Mouse (Mus musculus) spleen, adult 2 months (tissue): ENCODE results near the gene Dbndd2. TPM values are rescaled to one million over a fixed set of nuclear protein-coding genes. Genes with fewer than 3 reads are reported as not detected.

Source experiments
- DNase-seq, 2 experiments: peaks; one replicate each; pipeline versions ENCODE4 v3.0.0 to v3.0.0-alpha.2; 2012 to 2021; ENCODE audit warnings: low spot score in 2 of 2, low read depth in 1 of 2
- H3K27ac ChIP-seq: fragments of 200-500 bp; 2 replicates; pipeline ENCODE4 v1.5.1; 2012; ENCODE audit warnings: low read length, inconsistent platforms; ENCODE audit not compliant: insufficient read depth
- H3K27me3 ChIP-seq: fragments of 200-500 bp; 2 replicates; pipeline ENCODE4 v1.6.1; 2012; ENCODE audit warnings: mild to moderate bottlenecking, moderate library complexity, low read length, inconsistent platforms; ENCODE audit not compliant: control insufficient read depth, insufficient read depth
- H3K36me3 ChIP-seq: fragments of 200-500 bp; 2 replicates; pipeline ENCODE4 v1.6.1; 2012; ENCODE audit warnings: mild to moderate bottlenecking, low read length, inconsistent platforms; ENCODE audit not compliant: control insufficient read depth, insufficient read depth
- H3K4me1 ChIP-seq: fragments of 200-500 bp; 2 replicates; pipeline ENCODE4 v1.6.1; 2011; ENCODE audit warnings: inconsistent platforms; ENCODE audit not compliant: control insufficient read depth, insufficient read depth, insufficient read length
- H3K4me3 ChIP-seq: fragments of 200-500 bp; 2 replicates; pipeline ENCODE4 v1.5.1; 2011; ENCODE audit warnings: mild to moderate bottlenecking, inconsistent platforms; ENCODE audit not compliant: insufficient read depth, insufficient read length; ENCODE audit errors: extremely low read depth
- CTCF ChIP-seq: fragments of 200-500 bp; IDR thresholded peaks from 2 replicates; pipeline ENCODE4 v1.5.1; 2011; ENCODE audit warnings: mild to moderate bottlenecking, inconsistent platforms; ENCODE audit not compliant: insufficient read depth, insufficient read length, insufficient replicate concordance; ENCODE audit errors: extremely low read depth
- POLR2A ChIP-seq: fragments of 200-500 bp; IDR thresholded peaks from 2 replicates; pipeline ENCODE4 v1.6.1; 2011; ENCODE audit warnings: low read depth, low read length, inconsistent platforms
- WGBS: fragments of 180-500 bp; shearing (Covaris S2); methylation state at CpG from one replicate; pipeline ENCODE4 v1.1.7; 2018; 5-methylcytosine and 5-hydroxymethylcytosine counted together
- polyA plus RNA-seq: library from polyadenylated mRNA; depleted of rRNA; stranded (reverse); fragments of >200 nt; gene quantifications from 2 replicates; pipeline ENCODE4 v1.2.3, GENCODE M21; 2012

The Dbndd2 gene
- polyA plus RNA-seq, 1 experiment: 15.6 TPM

DNA sequence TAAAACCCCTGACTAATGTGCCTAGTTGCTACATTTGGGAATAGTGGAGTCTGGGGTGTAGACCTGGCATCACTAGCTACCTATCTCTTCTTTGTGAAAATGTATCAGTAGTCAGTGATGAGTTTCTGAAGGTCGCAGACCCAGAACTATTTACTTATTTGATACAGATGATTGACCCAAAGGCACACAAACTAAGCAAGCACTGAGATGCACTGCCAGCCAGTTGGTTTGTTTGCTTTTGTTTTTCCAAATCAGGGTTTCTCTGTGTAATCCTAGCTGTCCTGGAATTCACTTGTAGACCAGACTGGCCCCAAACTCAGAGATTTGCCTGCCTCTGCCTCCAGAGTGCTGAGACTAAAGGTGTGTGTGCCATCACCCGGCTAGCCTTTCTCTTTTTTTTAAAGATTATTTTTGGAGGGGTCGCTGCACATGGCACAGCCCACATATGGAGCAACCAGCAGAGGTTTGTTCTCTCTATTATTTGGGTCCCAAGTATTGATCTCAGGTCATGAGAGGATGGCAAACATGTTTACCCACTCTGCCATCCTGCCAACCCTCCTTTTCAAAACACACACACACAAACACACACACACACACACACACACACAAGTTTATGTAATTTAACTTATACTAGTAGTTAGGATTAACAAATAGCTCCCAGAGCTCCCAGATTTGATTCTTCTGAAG, 40.4 kb upstream of the Dbndd2 start:
- no peak for DNase-seq
- H3K27me3 ChIP-seq: no peaks in the 10 kb centered on the region
- TF ChIP-seq POLR2A (no peak), CTCF (no peak)
- H3K36me3 ChIP-seq: no peaks in the 10 kb centered on the region
- no peak overlapping the region for H3K4me3 ChIP-seq
- H3K4me1 ChIP-seq: peaks cover 5% of the 10 kb centered on the region; the same call in 1 of the 2 replicates
- no peak overlapping the region for H3K27ac ChIP-seq
- 88% methylated on average over 3 of the region's 3 CpGs for WGBS

- H3K27ac ChIP-seq: no peak overlapping the region
- H3K4me1 ChIP-seq: peaks cover 5% of the 10 kb centered on the region; the same call in 1 of the 2 replicates
- no peak for DNase-seq
- H3K36me3 ChIP-seq: no peaks in the 10 kb centered on the region
- no peak overlapping the region for H3K4me3 ChIP-seq
- no peaks in the 10 kb centered on the region for H3K27me3 ChIP-seq
- TF ChIP-seq POLR2A: no peak
- no peak for TF ChIP-seq CTCF
- WGBS: 82% methylated on average over 3 of the region's 3 CpGs
Observed at GRCm38 (mm10) chr2:164446086-164446469, 39.8 kb upstream of the Dbndd2 start.

DNA sequence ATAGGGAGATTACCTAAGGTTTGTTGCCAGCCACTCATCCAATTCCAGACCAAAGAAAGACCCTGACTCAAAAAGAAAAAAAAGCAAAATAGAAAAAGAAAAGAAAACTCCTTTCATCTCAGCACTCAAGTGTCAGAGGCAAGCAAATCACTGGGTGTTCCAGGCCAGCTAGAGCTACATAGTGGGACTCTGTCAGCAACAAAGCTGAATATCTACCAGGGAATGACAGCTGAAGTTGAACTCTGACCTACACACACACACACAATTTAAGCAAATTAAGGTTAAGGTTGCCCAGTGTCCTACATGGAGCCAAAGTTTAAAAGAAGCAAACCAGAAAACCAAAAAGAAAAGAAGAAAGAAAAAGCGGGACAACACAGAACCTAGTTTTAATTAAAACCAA, 37.8 kb upstream of the Dbndd2 start:
- 78% methylated on average over 1 of the region's 1 CpGs for WGBS
- no peak for DNase-seq
- TF ChIP-seq CTCF (no peak), POLR2A (no peak)
- peaks cover 5% of the 10 kb centered on the region; the same call in 1 of the 2 replicates for H3K4me1 ChIP-seq
- H3K4me3 ChIP-seq: no peak overlapping the region
- H3K36me3 ChIP-seq: no peaks in the 10 kb centered on the region
- H3K27me3 ChIP-seq: no peaks in the 10 kb centered on the region
- H3K27ac ChIP-seq: no peak overlapping the region

GRCm38 (mm10) chr2:164448921-164449320, 37.0 kb upstream of the Dbndd2 start:
- no peak for DNase-seq
- H3K27ac ChIP-seq: no peak overlapping the region
- H3K36me3 ChIP-seq: no peaks in the 10 kb centered on the region
- TF ChIP-seq CTCF: no peak
- TF ChIP-seq POLR2A: no peak
- H3K4me3 ChIP-seq: no peak overlapping the region
- peaks cover under 1% of the 10 kb centered on the region; the same call in 1 of the 2 replicates for H3K4me1 ChIP-seq
- WGBS: 88% methylated on average over 5 of the region's 5 CpGs
- H3K27me3 ChIP-seq: no peaks in the 10 kb centered on the region

GRCm38 (mm10) chr2:164449341-164450042, 36.4 kb upstream of the Dbndd2 start:
- Histone ChIP-seq H3K4me3 (no peak overlapping the region), H3K36me3 (no peaks in the 10 kb centered on the region), H3K27me3 (no peaks in the 10 kb centered on the region), H3K4me1 (no peaks in the 10 kb centered on the region), H3K27ac (no peak overlapping the region)
- TF ChIP-seq CTCF: no peak
- TF ChIP-seq POLR2A: no peak
- no peak for DNase-seq
- 92% methylated on average over 14 of the region's 14 CpGs for WGBS

DNA sequence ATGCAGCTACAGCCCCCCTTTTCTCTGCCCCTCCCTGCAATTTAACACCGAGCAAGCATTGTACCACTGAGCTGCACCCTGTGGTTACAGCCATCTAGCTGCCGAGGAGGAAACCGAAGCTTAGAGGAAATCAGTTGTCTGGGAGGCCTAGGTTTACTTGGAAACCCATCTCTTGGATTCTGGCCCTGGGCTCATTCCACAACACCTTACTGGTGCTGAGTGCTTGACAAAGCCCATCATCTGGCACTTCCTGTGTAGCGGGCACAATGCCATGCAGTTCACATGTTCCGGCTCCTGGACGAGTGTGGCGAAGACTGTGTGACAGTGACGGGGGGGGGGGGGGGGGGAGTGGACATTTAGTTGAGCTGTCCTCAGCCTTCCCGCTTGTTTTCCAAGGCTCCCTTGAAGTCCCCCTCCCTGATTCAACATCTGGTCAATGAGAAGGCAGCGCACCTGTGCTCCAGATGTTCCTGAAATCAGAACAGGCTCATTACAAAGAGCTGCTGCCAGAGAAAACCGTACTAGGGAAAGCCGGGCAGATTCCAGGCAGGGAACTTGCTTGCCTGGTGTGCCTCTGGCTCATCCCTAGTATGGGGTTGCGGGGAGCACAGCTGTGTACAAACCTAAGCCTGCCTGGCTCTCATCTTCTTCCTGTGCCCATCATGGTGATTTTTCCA, 33.8 kb upstream of the Dbndd2 start:
- H3K27ac ChIP-seq: no peak overlapping the region
- H3K4me3 ChIP-seq: no peak overlapping the region
- H3K36me3 ChIP-seq: no peaks in the 10 kb centered on the region
- H3K4me1 ChIP-seq: peaks cover 5% of the 10 kb centered on the region; the same call in 1 of the 2 replicates
- WGBS: 52% methylated on average over 13 of the region's 13 CpGs
- no peak for TF ChIP-seq POLR2A
- no peak for TF ChIP-seq CTCF
- no peak for DNase-seq
- H3K27me3 ChIP-seq: no peaks in the 10 kb centered on the region
